Mouse (Mus musculus): ENCODE data around the gene Zp1.

DNA sequence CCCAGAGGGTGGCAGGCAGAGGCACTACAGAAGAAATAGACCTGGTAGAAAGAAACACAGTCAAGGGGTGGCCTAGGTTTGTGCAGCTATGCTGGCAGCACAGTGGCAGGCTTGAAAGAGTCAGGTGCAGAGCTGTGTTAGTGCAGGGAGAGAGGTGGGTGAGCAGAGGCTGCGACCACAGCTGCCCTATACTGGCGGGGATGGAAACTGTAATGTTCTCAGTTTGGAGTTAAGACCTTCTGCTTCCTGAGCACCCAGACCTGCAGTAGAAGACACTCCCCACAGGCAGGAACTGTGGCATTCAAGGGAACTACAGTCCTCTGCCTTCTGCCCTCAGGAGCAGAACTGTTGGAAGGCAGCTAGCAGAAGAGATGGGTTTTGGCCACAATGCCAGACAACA is 5.6 kb downstream of the Zp1 start:
- TF ChIP-seq POLR2A (IDR thresholded peaks at IDR 0.05; ENCODE audit: borderline replicate concordance, control insufficient read depth, low read depth, low read length) (no peak), CTCF (IDR thresholded peaks at IDR 0.05; ENCODE audit: control insufficient read depth, insufficient read depth, low read length) (no peak)
